Mouse (Mus musculus) naive thymus-derived CD4-positive, alpha-beta T cell, adult 5 months (primary cell): ENCODE results near the gene Gm17087. TPM values are rescaled to one million over a fixed set of nuclear protein-coding genes. Genes with fewer than 3 reads are reported as not detected.

ENCODE experiments used
- polyA plus RNA-seq: library from polyadenylated mRNA; unstranded; fragments of 100-300 nt; shearing (Covaris generic); gene quantifications from one replicate; pipeline ENCODE4 v1.2.1, GENCODE M21; 2017

The Gm17087 gene
- 1.1 TPM for polyA plus RNA-seq

GRCm38 (mm10) chr17:8566850-8567249 lies at the start of gene Gm17087:
Gm17087 (minus strand) TSS chr17:8566950.

GRCm38 (mm10) chr17:8525225-8525721 lies 41.5 kb downstream of the Gm17087 start, which contains the start of gene Pde10a:
Pde10a (plus strand) TSS chr17:8525372.

Other genes starting within 250 kb of the Gm17087 start
- gene Prr18, start 229.5 kb downstream of the Gm17087 start, polyA plus RNA-seq = not detected
- gene T2, start 211.0 kb downstream of the Gm17087 start, polyA plus RNA-seq = not detected
- gene T, start 132.5 kb downstream of the Gm17087 start, polyA plus RNA-seq = not detected
- not detected for gene Pde10a, start 41.6 kb downstream of the Gm17087 start, polyA plus RNA-seq